Mouse (Mus musculus) neural tube, embryonic 11.5 days (tissue): ENCODE results near the gene Krt20. TPM values are rescaled to one million over a fixed set of nuclear protein-coding genes. Genes with fewer than 3 reads are reported as not detected.

Source experiments
- ATAC-seq: fragments of 200-750 bp; cut with Nextera tagmentation; 2 replicates; pipeline ENCODE4 v1.8.0; 2017; ENCODE audit warnings: moderate number of reproducible peaks, mild to moderate bottlenecking, moderate TSS enrichment, moderate library complexity; ENCODE audit not compliant: insufficient read depth, low FRiP score, low TSS enrichment
- DNase-seq: peaks from one replicate; pipeline ENCODE4 v3.0.0-alpha.2; 2015; ENCODE audit warnings: low spot score
- H3K27ac ChIP-seq: fragments of 300-500 bp; sonication (generic); 2 replicates; pipeline ENCODE4 v1.5.1; 2014; ENCODE audit warnings: low read depth, mild to moderate bottlenecking, low read length
- H3K27me3 ChIP-seq: fragments of 300-500 bp; sonication (generic); 2 replicates; pipeline ENCODE4 v1.6.1; 2014; ENCODE audit warnings: mild to moderate bottlenecking, low read length, mixed read lengths; ENCODE audit not compliant: control insufficient read depth, insufficient read depth
- H3K36me3 ChIP-seq: fragments of 300-500 bp; sonication (generic); 2 replicates; pipeline ENCODE4 v1.6.1; 2014; ENCODE audit warnings: mild to moderate bottlenecking, low read length, moderate library complexity, mixed read lengths; ENCODE audit not compliant: control insufficient read depth, insufficient read depth
- H3K4me1 ChIP-seq: fragments of 300-500 bp; sonication (generic); 2 replicates; pipeline ENCODE4 v1.6.1; 2014; ENCODE audit warnings: low read length, mixed read lengths; ENCODE audit not compliant: control insufficient read depth, insufficient read depth
- H3K4me2 ChIP-seq: fragments of 300-500 bp; sonication (generic); 2 replicates; pipeline ENCODE4 v1.6.1; 2014; ENCODE audit warnings: low read depth, mild to moderate bottlenecking, moderate library complexity
- H3K4me3 ChIP-seq: fragments of 300-500 bp; sonication (generic); 2 replicates; pipeline ENCODE4 v1.5.1; 2014; ENCODE audit warnings: low read depth, low read length
- H3K9ac ChIP-seq: fragments of 300-500 bp; sonication (generic); 2 replicates; pipeline ENCODE4 v1.6.1; 2014; ENCODE audit warnings: mild to moderate bottlenecking, low read length
- H3K9me3 ChIP-seq: fragments of 300-500 bp; sonication (generic); 2 replicates; pipeline ENCODE4 v1.6.1; 2016; ENCODE audit warnings: low read length; ENCODE audit not compliant: control insufficient read depth
- WGBS: fragments of 180-500 bp; shearing (Covaris S2); extraction: QIAGEN DNeasy Blood & Tissue Kit; methylation state at CpG from one replicate; pipeline ENCODE4 v1.1.7; 2014; 5-methylcytosine and 5-hydroxymethylcytosine counted together
- polyA plus RNA-seq: library from polyadenylated mRNA; unstranded; fragments of >200 nt; fragmentation: Nextera tagmentation; extraction: Ambion mirVana; gene quantifications from 2 replicates; pipeline ENCODE4 v1.2.1, GENCODE M21; 2014

Gene Krt20
- polyA plus RNA-seq, 1 experiment from 2014 or later: 0.19 TPM

GRCm38 (mm10) chr11:99430670-99431069, 7.3 kb downstream of the Krt20 start:
- Histone ChIP-seq H3K9ac (no peak overlapping the region), H3K4me2 (no peak overlapping the region), H3K4me3 (no peak overlapping the region), H3K27me3 (no peaks in the 10 kb centered on the region), H3K9me3 (no peaks in the 10 kb centered on the region), H3K36me3 (no peaks in the 10 kb centered on the region), H3K4me1 (no peaks in the 10 kb centered on the region), H3K27ac (no peak overlapping the region)
- ATAC-seq: no peak
- peak; percentile 54 for DNase-seq
- 60% methylated on average over 12 of the region's 12 CpGs for WGBS

DNA sequence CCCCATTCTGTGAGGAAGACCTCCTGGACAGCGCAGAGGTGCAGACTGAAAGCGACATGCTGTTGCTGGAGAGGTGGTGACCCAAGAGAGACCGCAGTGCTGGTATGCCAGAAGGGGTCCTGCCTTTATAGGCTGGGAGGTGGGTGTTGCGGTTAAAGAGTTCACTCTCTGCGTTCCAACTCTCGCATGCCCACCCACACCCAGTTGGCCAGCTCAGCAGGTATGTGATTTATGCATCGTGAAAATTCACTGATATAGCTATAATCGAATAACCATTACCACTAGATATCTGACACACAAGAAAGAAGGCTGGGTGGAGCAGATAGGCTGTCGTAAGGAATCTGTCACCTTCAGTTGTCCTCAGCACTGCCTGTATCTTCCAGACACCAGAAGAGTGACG, 15.8 kb downstream of the Krt20 start, which contains the start of gene Krt12:
Gene Krt12, minus strand, starts transcription at position 101 of the 400 bp plus-strand sequence.
- DNase-seq (no peak), ATAC-seq (no peak)
- Histone ChIP-seq H3K9me3 (no peaks in the 10 kb centered on the region), H3K4me2 (no peak within 1 kb of the TSS), H3K27me3 (no peaks in the 10 kb centered on the region), H3K9ac (no peak within 1 kb of the TSS), H3K27ac (no peak within 1 kb of the TSS), H3K4me1 (no peaks in the 10 kb centered on the region), H3K36me3 (no peaks in the 10 kb centered on the region), H3K4me3 (no peak within 1 kb of the TSS)
- 86% methylated on average over 10 of the region's 10 CpGs for WGBS

DNA sequence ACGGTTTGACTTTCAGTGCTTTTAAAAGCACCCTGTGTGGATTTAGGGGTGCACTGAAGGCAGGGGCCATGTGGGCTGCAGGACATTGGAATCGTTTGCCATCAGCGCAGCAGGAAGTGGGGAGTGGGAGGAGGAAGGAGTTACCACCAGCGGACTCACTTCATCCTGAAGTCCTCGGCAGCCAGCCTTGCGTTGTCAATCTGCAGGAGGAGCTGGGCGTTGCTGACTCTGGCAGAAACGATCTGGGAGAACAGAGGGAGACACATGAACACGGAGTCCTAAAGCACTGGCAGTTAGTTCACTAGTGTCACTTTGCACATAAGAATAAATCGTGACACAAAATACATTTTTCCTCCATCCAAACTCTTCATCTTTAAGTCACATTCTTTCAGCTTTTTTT, 17.4 kb downstream of the Krt20 start:
- no peaks in the 10 kb centered on the region for H3K4me1 ChIP-seq
- no peak overlapping the region for H3K4me2 ChIP-seq
- no peak for ATAC-seq
- no peak for DNase-seq
- no peaks in the 10 kb centered on the region for H3K27me3 ChIP-seq
- no peak overlapping the region for H3K9ac ChIP-seq
- H3K27ac ChIP-seq: no peak overlapping the region
- no peaks in the 10 kb centered on the region for H3K9me3 ChIP-seq
- WGBS: 58% methylated on average over 10 of the region's 10 CpGs
- H3K4me3 ChIP-seq: no peak overlapping the region
- H3K36me3 ChIP-seq: no peaks in the 10 kb centered on the region

GRCm38 (mm10) chr11:99417819-99418218, 20.1 kb downstream of the Krt20 start:
- DNase-seq (no peak), ATAC-seq (no peak)
- Histone ChIP-seq H3K36me3 (no peaks in the 10 kb centered on the region), H3K9ac (no peak overlapping the region), H3K4me1 (no peaks in the 10 kb centered on the region), H3K4me2 (no peak overlapping the region), H3K27me3 (no peaks in the 10 kb centered on the region), H3K4me3 (no peak overlapping the region), H3K9me3 (no peaks in the 10 kb centered on the region), H3K27ac (no peak overlapping the region)
- 74% methylated on average over 16 of the region's 16 CpGs for WGBS

DNA sequence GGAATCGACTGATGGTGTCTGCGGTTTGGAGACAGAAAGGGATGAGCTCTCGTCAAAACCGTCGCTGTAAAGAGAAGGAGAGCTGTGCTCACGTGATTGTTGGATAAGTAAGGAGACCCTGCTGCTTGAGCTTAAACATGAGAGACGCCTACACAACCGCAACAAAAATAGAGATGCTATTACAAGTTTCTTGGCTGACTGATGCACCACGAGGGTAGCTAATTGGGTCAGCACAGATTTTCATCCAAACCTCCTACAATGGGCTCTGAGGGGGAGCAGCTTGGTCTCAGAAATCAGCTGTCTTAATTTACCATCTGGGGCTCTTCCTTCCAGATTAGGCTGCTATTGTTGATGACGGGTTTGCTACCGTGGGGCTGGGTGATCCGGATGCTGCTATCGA, 21.0 kb downstream of the Krt20 start:
- Histone ChIP-seq H3K4me2 (no peak overlapping the region), H3K27ac (no peak overlapping the region), H3K9ac (no peak overlapping the region), H3K4me1 (no peaks in the 10 kb centered on the region), H3K27me3 (no peaks in the 10 kb centered on the region), H3K9me3 (no peaks in the 10 kb centered on the region), H3K4me3 (no peak overlapping the region), H3K36me3 (no peaks in the 10 kb centered on the region)
- DNase-seq (no peak), ATAC-seq (no peak)
- 88% methylated on average over 13 of the region's 13 CpGs for WGBS

- 91% methylated on average over 13 of the region's 13 CpGs for WGBS
- H3K4me3 ChIP-seq: no peak overlapping the region
These were observed 23.3 kb downstream of the Krt20 start for GRCm38 (mm10) chr11:99414463-99415147.

DNA sequence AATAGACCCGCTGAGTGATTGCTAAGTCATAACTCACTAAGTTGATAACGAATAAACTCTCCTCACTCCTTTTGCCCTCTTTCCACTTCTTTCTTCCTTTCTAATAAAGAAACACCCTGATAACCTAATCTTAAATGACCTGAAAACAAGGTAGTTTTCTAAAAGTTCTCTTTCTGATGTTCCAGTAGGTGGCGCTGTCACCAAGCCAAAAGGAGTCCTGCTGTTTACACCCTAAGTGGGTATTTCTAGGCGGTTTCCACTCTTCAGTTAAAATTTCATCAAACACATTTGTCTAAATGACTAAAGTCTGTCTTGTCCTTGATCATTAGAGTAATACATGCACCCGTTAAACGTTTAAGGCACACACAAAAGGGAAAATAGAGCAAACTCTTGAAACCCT, 24.7 kb downstream of the Krt20 start:
- no peaks in the 10 kb centered on the region for H3K27me3 ChIP-seq
- DNase-seq: peak; percentile 27
- 18% methylated on average over 6 of the region's 6 CpGs for WGBS

More at GRCm38 (mm10) chr11:99414463-99415147, 23.3 kb downstream of the Krt20 start:
- Histone ChIP-seq H3K36me3 (no peaks in the 10 kb centered on the region), H3K27ac (no peak overlapping the region), H3K4me2 (no peak overlapping the region), H3K27me3 (no peaks in the 10 kb centered on the region), H3K9ac (no peak overlapping the region), H3K4me1 (no peaks in the 10 kb centered on the region), H3K9me3 (no peaks in the 10 kb centered on the region)
- ATAC-seq (no peak), DNase-seq (no peak)

GRCm38 (mm10) chr11:99406186-99406585, 31.8 kb downstream of the Krt20 start:
- ATAC-seq: no peak
- H3K4me1 ChIP-seq: no peaks in the 10 kb centered on the region
- WGBS: 82% methylated on average over 10 of the region's 10 CpGs
- DNase-seq: no peak
- no peak overlapping the region for H3K9ac ChIP-seq
- H3K9me3 ChIP-seq: no peaks in the 10 kb centered on the region
- H3K36me3 ChIP-seq: no peaks in the 10 kb centered on the region
- H3K27me3 ChIP-seq: no peaks in the 10 kb centered on the region
- no peak overlapping the region for H3K4me3 ChIP-seq
- no peak overlapping the region for H3K27ac ChIP-seq
- H3K4me2 ChIP-seq: no peak overlapping the region

More for the DNA sequence above, 24.7 kb downstream of the Krt20 start:
- no peaks in the 10 kb centered on the region for H3K36me3 ChIP-seq
- no peak overlapping the region for H3K4me2 ChIP-seq
- ATAC-seq: no peak
- H3K27ac ChIP-seq: no peak overlapping the region
- H3K9ac ChIP-seq: no peak overlapping the region
- no peak overlapping the region for H3K4me3 ChIP-seq
- H3K4me1 ChIP-seq: no peaks in the 10 kb centered on the region
- H3K9me3 ChIP-seq: no peaks in the 10 kb centered on the region

GRCm38 (mm10) chr11:99399956-99400549, 37.9 kb downstream of the Krt20 start:
- Histone ChIP-seq H3K4me3 (no peak overlapping the region), H3K9ac (no peak overlapping the region), H3K4me2 (no peak overlapping the region), H3K36me3 (no peaks in the 10 kb centered on the region), H3K4me1 (no peaks in the 10 kb centered on the region), H3K27ac (no peak overlapping the region), H3K27me3 (no peaks in the 10 kb centered on the region), H3K9me3 (no peaks in the 10 kb centered on the region)
- no peak for ATAC-seq
- WGBS: 90% methylated on average over 13 of the region's 13 CpGs
- DNase-seq: no peak
